Mouse (Mus musculus) megakaryocyte, embryonic 14.5 days (primary cell): Measurements from ENCODE around the gene Tbc1d8b.

Experiments
- FLI1 ChIP-seq: IDR thresholded peaks from 2 replicates; pipeline ENCODE4 v1.6.1; 2012; ENCODE audit warnings: low read length, inconsistent platforms, mixed read lengths
- GATA1 ChIP-seq: IDR thresholded peaks from 3 replicates; pipeline ENCODE4 v1.6.1; 2012; ENCODE audit warnings: mixed read lengths, low read length, inconsistent platforms, borderline replicate concordance

GRCm38 (mm10) chrX:139714381-139714780, 29.6 kb downstream of the Tbc1d8b start, which contains the start of gene Gm15013:
- TF ChIP-seq GATA1 (no peak), FLI1 (no peak)
